Mouse (Mus musculus) kidney, embryonic 16.5 days (tissue): ENCODE measurements around the gene Fignl1. TPM values are rescaled to one million over a fixed set of nuclear protein-coding genes. Genes with fewer than 3 reads are reported as not detected.
A peak's percentile ranks its signal among the peaks of the same experiment; 100 is the strongest.

Source experiments
- ATAC-seq: fragments of 200-750 bp; cut with Nextera tagmentation; 2 replicates; pipeline ENCODE4 v1.8.0; 2017; ENCODE audit warnings: moderate TSS enrichment; ENCODE audit not compliant: low FRiP score, low TSS enrichment
- H3K27ac ChIP-seq: fragments of 300-500 bp; sonication (generic); 2 replicates; pipeline ENCODE4 v1.5.1; 2014; ENCODE audit warnings: low read length
- H3K27me3 ChIP-seq: fragments of 300-500 bp; sonication (generic); 2 replicates; pipeline ENCODE4 v1.6.1; 2014; ENCODE audit warnings: low read length, control low read depth, mixed read lengths; ENCODE audit not compliant: insufficient read depth
- H3K36me3 ChIP-seq: fragments of 300-500 bp; sonication (generic); 2 replicates; pipeline ENCODE4 v1.6.1; 2014; ENCODE audit warnings: low read length, control low read depth, mixed read lengths; ENCODE audit not compliant: insufficient read depth
- H3K4me1 ChIP-seq: fragments of 300-500 bp; sonication (generic); 2 replicates; pipeline ENCODE4 v1.6.1; 2014; ENCODE audit warnings: low read length, control low read depth, mixed read lengths; ENCODE audit not compliant: insufficient read depth
- H3K4me2 ChIP-seq: fragments of 300-500 bp; sonication (generic); replicated peaks from 2 replicates; pipeline ENCODE4 v1.6.1; 2014; ENCODE audit warnings: low read depth, low read length
- H3K4me3 ChIP-seq: fragments of 300-500 bp; sonication (generic); 2 replicates; pipeline ENCODE4 v1.5.1; 2014; ENCODE audit warnings: mild to moderate bottlenecking, low read length
- H3K9ac ChIP-seq: fragments of 300-500 bp; sonication (generic); replicated peaks from 2 replicates; pipeline ENCODE4 v1.6.1; 2014; ENCODE audit warnings: low read length
- H3K9me3 ChIP-seq: fragments of 300-500 bp; sonication (generic); 2 replicates; pipeline ENCODE4 v1.6.1; 2016; ENCODE audit warnings: low read length, control low read depth
- WGBS: fragments of 180-500 bp; shearing (Covaris S2); extraction: QIAGEN DNeasy Blood & Tissue Kit; methylation state at CpG from one replicate; pipeline ENCODE4 v1.1.7; 2014; 5-methylcytosine and 5-hydroxymethylcytosine counted together
- polyA plus RNA-seq: library from polyadenylated mRNA; unstranded; fragments of >200 nt; fragmentation: Nextera tagmentation; extraction: Ambion mirVana; gene quantifications from 2 replicates; pipeline ENCODE4 v1.2.1, GENCODE M21; 2015

Fignl1 gene
- polyA plus RNA-seq, 1 experiment from 2014 or later, result 69.5 TPM

- Histone ChIP-seq H3K27me3 (no peaks in the 10 kb centered on the region), H3K4me3 (no peak overlapping the region), H3K9me3 (no peaks in the 10 kb centered on the region), H3K4me2 (no peak overlapping the region), H3K9ac (no peak overlapping the region), H3K4me1 (peaks cover 31% of the 10 kb centered on the region), H3K27ac (no peak overlapping the region), H3K36me3 (no peaks in the 10 kb centered on the region)
- WGBS, result 85% methylated on average over 6 of the region's 6 CpGs
- no peak for ATAC-seq
These were observed 10.0 kb upstream of the Fignl1 start for GRCm38 (mm10) chr11:11818797-11819196.

- Histone ChIP-seq H3K27ac (no peak overlapping the region), H3K36me3 (no peaks in the 10 kb centered on the region), H3K4me3 (no peak overlapping the region), H3K27me3 (no peaks in the 10 kb centered on the region), H3K9ac (no peak overlapping the region), H3K4me1 (peaks cover 4% of the 10 kb centered on the region), H3K4me2 (no peak overlapping the region), H3K9me3 (no peaks in the 10 kb centered on the region)
- no peak for ATAC-seq
- WGBS, result 84% methylated on average over 3 of the region's 3 CpGs
These were observed 7.0 kb upstream of the Fignl1 start for GRCm38 (mm10) chr11:11815737-11816136.

GRCm38 (mm10) chr11:11811906-11812480 is 3.2 kb upstream of the Fignl1 start:
- H3K9ac ChIP-seq, result peak overlapping the region; percentile 17; the same call in 1 of the 2 replicates
- H3K4me3 ChIP-seq, result no peak overlapping the region
- 20% methylated on average over 9 of the region's 9 CpGs for WGBS

GRCm38 (mm10) chr11:11809404-11810175 is 828 bp upstream of the Fignl1 start:
- H3K9ac ChIP-seq, result peak overlapping the region; percentile 80
- peak overlapping the region; percentile 58 for H3K4me2 ChIP-seq
- H3K27me3 ChIP-seq, result no peaks in the 10 kb centered on the region
- peaks cover 16% of the 10 kb centered on the region for H3K4me1 ChIP-seq
- 5% methylated on average over 11 of the region's 11 CpGs for WGBS
- ATAC-seq, result peak; percentile 40
- peaks cover under 1% of the 10 kb centered on the region; the same call in 1 of the 2 replicates for H3K36me3 ChIP-seq
- no peaks in the 10 kb centered on the region for H3K9me3 ChIP-seq
- H3K27ac ChIP-seq, result peak overlapping the region; percentile 99
- peak overlapping the region; percentile 64 for H3K4me3 ChIP-seq

More at GRCm38 (mm10) chr11:11811906-11812480, 3.2 kb upstream of the Fignl1 start:
- peak overlapping the region; percentile 34; the same call in 1 of the 2 replicates for H3K4me2 ChIP-seq
- no peak for ATAC-seq
- H3K27ac ChIP-seq, result no peak overlapping the region
- H3K27me3 ChIP-seq, result no peaks in the 10 kb centered on the region
- no peaks in the 10 kb centered on the region for H3K9me3 ChIP-seq
- peaks cover 16% of the 10 kb centered on the region for H3K4me1 ChIP-seq
- H3K36me3 ChIP-seq, result no peaks in the 10 kb centered on the region

- 11% methylated on average over 25 of the region's 25 CpGs for WGBS
- peak; percentile 89 for ATAC-seq
- Histone ChIP-seq H3K4me1 (peaks cover 16% of the 10 kb centered on the region), H3K9me3 (no peaks in the 10 kb centered on the region), H3K27ac (peak overlapping the region; percentile 99), H3K4me2 (peak overlapping the region; percentile 58), H3K4me3 (peak overlapping the region; percentile 64), H3K9ac (peak overlapping the region; percentile 76), H3K36me3 (peaks cover 8% of the 10 kb centered on the region), H3K27me3 (no peaks in the 10 kb centered on the region)
These were observed 535 bp downstream of the Fignl1 start for GRCm38 (mm10) chr11:11808035-11808819.

GRCm38 (mm10) chr11:11805951-11806350 is 2.8 kb downstream of the Fignl1 start:
- Histone ChIP-seq H3K9ac (no peak overlapping the region), H3K27me3 (no peaks in the 10 kb centered on the region), H3K4me2 (no peak overlapping the region), H3K4me3 (no peak overlapping the region), H3K27ac (no peak overlapping the region), H3K4me1 (peaks cover 16% of the 10 kb centered on the region), H3K36me3 (peaks cover 29% of the 10 kb centered on the region), H3K9me3 (no peaks in the 10 kb centered on the region)
- 92% methylated on average over 4 of the region's 4 CpGs for WGBS
- ATAC-seq, result no peak

- ATAC-seq, result no peak
These were observed 4.3 kb downstream of the Fignl1 start for GRCm38 (mm10) chr11:11804421-11804820.

GRCm38 (mm10) chr11:11801067-11801466 is 7.7 kb downstream of the Fignl1 start:
- Histone ChIP-seq H3K4me1 (no peaks in the 10 kb centered on the region), H3K9me3 (no peaks in the 10 kb centered on the region), H3K36me3 (peaks cover 50% of the 10 kb centered on the region), H3K9ac (no peak overlapping the region), H3K27ac (no peak overlapping the region), H3K4me2 (no peak overlapping the region), H3K4me3 (no peak overlapping the region), H3K27me3 (no peaks in the 10 kb centered on the region)
- no peak for ATAC-seq
- 92% methylated on average over 9 of the region's 9 CpGs for WGBS

More at GRCm38 (mm10) chr11:11804421-11804820, 4.3 kb downstream of the Fignl1 start:
- Histone ChIP-seq H3K27me3 (no peaks in the 10 kb centered on the region), H3K4me2 (no peak overlapping the region), H3K9ac (no peak overlapping the region), H3K27ac (no peak overlapping the region), H3K4me3 (no peak overlapping the region), H3K36me3 (peaks cover 31% of the 10 kb centered on the region), H3K4me1 (peaks cover 6% of the 10 kb centered on the region; the same call in 1 of the 2 replicates), H3K9me3 (no peaks in the 10 kb centered on the region)
- WGBS, result 88% methylated on average over 5 of the region's 5 CpGs

GRCm38 (mm10) chr11:11800304-11800703 is 8.5 kb downstream of the Fignl1 start:
- Histone ChIP-seq H3K4me1 (no peaks in the 10 kb centered on the region), H3K9ac (no peak overlapping the region), H3K4me3 (no peak overlapping the region), H3K27me3 (no peaks in the 10 kb centered on the region), H3K27ac (no peak overlapping the region), H3K36me3 (peaks cover 50% of the 10 kb centered on the region), H3K9me3 (no peaks in the 10 kb centered on the region), H3K4me2 (no peak overlapping the region)
- WGBS, result 92% methylated on average over 3 of the region's 3 CpGs
- no peak for ATAC-seq
